Mouse (Mus musculus) thymus, adult 2 months (tissue): Measurements from ENCODE around the gene Pkdcc.

Experiments used
- CTCF ChIP-seq: fragments of 200-500 bp; IDR thresholded peaks from 2 replicates; pipeline ENCODE4 v1.5.1; 2012; ENCODE audit warnings: mild to moderate bottlenecking, control low read depth, low read length, moderate library complexity, borderline replicate concordance; ENCODE audit not compliant: control insufficient read depth, poor library complexity, insufficient read depth; ENCODE audit errors: extremely low read depth
- POLR2A ChIP-seq: fragments of 200-500 bp; IDR thresholded peaks from 2 replicates; pipeline ENCODE4 v1.6.1; 2012; ENCODE audit warnings: mild to moderate bottlenecking, low read length, control low read depth, moderate library complexity; ENCODE audit not compliant: control insufficient read depth, poor library complexity, insufficient read depth; ENCODE audit errors: extremely low read depth

DNA sequence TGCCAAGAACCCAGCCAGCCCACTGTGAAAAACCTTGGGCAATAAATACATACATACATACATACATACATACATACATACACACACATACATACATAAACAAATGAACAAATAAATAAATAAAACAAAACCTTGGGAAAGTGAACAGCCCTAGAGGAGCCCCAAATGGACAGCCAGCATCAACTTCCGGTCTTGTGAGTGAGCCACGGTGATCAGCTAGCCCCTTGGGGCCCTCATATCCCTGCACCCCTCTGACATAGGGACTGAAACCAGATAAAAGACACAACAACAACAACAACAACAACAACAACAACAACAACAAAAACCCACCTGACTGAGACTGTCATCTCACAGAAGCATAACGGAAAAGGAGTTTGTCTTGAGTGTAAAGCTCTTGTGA, 30.4 kb downstream of the Pkdcc start:
- no peak for TF ChIP-seq CTCF
- no peak for TF ChIP-seq POLR2A
